Mouse (Mus musculus): ENCODE data around the gene Clptm1.
"Not testable (repeated sequence)": the region's sequence is repeated elsewhere in the genome, so short reads cannot be mapped to it uniquely, and the experiment has no call there.

The Clptm1 gene

DNA sequence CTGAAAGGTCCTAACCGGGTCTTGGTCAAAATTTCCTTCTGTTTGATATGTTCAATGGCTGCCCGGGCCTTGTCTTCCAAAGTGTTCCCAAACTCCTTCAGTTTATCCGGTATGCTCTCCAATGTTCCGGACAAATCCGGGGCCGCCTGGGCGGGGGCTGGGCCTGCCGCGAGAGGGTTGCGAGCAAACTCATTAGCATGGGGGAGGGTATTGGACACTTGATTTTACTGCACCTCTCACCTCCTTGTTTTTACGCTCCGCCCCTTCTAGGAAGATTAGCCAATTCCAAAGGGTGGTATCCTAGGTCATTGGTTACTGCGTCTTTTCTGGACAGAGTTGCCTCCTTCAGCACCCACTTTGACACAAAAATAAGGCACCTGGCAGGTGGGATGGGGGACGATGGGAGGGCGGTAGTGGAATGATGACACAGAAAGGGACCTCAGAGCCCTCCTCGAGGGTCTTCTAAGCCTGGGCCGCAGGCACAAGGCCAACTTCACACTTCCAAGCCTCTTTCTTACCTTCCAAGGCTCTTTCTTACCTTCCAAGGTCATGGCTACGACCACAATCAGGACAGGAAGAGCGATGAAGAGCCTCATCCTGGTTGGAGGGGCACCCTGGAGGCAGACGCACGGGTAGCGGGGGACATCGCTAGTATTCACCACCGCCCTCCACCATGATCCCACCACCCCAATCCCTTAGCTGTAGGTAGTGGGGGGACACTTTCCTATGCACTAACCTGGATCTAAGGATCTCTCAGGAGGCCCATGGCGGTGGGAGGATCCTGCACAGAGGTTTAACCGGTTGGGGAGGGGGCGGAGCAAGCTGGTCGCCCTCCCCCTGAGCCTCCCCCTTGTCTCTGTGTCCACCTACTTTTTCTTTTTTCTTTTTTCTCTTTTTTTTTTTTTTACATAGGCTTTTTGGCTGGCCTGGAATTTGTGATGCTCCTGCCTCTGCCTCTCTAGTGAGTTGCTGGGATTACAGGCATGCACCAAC is 27.3 kb upstream of the Clptm1 start, which contains the start of gene Apoc1:
Gene Apoc1 (minus strand): TSS at position 788 of the 993 bp plus-strand sequence.
- in situ Hi-C loops (cut with MboI, MseI), result no loop called here

DNA sequence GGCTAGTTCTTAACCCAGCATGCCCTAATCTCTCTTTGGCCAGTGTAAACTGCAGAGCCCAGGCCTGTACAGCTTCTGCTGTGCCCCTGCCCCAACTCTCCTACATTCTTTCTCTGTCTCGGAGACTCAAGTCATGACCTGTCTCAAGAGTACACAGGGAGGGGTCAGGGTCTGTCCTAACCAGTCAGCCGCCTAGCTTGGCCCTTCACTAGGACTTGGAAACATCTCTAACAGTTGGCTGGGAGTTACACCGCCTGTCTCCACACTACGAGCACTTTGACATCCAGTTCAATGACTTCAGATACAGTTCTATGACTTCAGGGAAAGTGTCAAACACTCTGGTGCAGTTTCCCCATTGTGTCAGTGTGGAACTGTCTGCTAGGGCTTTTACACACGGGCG is 26.6 kb upstream of the Clptm1 start:
- in situ Hi-C loops (cut with MboI, MseI), result no loop called here

DNA sequence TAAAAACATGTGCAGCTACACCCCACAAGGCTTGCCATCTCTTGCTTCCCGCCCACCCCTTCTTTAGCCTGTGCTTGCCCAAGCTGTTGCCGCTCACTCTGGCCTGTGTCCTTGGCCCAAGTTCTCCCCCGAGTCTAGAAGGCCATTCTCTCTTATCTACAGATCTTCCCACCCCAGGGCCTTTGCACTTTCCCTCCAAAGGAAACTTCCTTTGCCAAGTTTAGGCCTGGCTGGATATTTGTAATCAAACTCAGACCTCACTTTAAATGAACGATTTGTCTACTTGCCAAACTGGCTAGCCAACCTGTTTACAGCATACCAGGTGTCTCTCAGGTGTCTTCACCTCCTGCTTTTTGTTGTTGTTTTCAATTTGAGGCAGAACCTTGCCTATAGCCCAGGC is 26.0 kb upstream of the Clptm1 start:
- in situ Hi-C loops (cut with MboI, MseI), result no loop called here

DNA sequence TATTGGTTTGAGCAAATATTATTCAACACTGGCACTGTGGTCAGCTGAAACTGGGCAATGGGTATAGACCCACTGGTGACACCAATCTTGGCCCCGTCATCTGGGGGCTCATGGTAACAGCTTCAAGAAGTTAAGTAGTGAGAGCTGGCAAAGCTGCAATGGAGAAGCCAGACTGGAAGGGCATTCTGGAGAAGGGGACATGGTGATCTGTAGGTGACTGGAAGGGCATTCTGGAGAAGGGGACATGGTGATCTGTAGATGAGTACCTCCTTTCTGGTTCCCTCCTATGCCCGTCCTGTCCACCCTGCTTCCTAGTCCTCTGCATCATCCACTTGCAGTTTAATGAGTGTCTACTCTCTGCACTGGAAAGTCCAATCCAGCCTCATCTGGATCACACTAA is 23.8 kb upstream of the Clptm1 start:
- in situ Hi-C loops (cut with MboI, MseI), result no loop called here

DNA sequence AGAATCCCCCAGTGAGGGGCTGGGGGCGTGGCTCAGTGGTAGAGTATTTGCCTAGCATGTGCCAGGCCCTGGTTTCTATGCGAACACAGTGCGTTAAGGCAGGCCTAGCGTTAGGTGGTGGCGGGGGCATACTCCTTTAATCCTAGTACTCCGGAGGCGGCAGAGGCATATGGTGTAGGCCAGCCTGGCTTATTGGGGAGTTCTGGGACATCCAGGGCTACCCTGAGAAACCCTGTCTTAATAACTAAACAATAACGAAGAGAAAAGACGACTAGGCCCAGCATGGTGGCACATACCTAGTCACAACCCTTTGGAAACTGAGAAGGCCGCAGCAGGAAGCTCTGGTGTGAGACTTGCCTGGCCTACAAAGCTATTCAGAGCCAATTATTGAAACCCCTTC is 23.3 kb upstream of the Clptm1 start:
- in situ Hi-C loops (cut with MboI, MseI), result no loop called here

DNA sequence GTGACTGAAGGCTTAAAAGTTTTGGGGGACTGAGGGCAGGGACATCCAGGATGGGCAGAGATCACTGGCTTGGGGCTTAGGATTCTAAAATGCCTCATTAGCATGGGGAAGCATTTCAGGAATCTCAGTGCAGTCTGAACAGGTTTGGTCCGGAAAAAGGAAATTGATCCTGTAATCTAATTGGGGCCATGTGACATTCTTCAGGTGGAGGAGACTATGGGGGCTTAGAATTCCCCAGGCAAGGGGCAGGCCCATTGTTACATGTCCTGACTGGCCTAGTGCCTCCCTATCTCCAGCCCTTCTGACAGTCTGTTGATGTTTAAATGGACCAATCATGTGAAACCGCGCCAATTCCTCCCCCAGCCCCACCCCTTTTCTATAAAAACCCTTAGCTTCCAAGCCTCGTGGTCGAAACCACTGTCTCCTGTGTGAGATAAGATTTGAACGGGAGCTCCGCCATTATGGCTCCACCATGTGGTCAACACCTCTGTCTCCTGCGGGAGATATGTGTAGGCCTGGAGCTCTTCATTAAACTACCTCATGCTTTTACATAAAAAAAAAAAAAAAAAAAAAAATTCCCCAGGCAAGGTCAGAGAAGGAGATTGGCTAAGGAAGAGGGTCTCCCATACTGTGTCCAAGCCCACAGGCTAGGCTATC is 22.2 kb upstream of the Clptm1 start:
- in situ Hi-C loops (cut with MboI, MseI), result not testable (repeated sequence)

DNA sequence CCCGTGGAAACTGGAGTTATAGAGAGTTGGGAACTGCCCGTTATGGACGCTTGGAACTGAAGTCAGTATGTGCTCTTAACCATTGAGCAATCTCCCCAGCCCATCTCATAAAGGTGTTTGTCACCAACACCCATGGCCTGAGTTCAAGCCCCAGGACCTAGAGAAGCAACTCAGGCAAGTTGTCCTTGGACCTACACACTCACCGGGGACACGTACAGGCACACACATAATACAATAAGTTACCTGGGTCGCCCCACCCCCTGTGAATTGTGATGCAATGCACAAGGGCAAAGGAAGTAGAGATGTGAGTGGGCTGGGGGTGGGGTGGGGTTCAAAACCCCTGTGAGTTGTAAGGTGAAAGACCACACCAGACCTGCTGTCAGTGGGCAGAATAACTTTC is 21.7 kb upstream of the Clptm1 start:
- in situ Hi-C loops (cut with MboI, MseI), result no loop called here

DNA sequence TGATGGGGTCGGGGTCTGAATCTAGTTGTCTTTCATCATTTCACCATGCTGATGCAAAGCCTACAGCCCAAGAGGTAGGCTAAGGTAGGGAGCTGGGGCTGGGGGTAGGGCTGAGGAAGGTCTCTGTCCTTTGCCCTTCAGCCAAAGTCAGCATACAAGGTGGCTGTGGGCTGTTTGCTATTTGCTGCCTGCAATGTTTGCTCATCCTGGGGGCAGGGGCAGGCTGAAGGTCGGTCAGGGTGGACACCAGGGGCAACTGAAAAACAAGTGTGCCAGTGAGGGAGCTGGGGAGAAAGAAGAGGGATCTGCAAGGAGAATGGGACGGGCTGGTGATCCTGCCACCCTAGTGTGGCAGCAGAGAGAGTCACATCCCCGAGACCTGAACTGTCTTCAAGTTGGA is 20.5 kb upstream of the Clptm1 start:
- in situ Hi-C loops (cut with MboI, MseI), result no loop called here

DNA sequence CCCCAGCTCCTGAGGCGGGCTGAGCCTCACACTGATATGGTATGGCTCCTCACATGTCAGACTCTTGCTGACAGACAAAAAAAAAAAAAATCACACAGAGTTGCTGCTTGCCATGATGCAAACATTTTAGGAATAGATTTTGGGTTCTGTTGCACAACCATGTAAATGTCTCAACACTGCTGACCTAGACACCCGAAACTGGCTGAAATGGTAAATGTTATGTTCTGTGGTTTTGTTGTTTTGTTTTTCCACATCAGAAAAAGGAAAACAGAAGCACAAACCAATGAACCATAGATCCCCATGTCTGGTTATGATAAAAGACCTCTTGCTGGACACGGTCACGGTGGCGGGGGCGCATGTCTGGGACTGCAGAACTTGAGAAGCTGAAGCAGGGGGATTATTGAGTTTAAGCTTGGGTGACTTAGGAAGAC is 19.0 kb upstream of the Clptm1 start:
- in situ Hi-C loops (cut with MboI, MseI), result no loop called here

DNA sequence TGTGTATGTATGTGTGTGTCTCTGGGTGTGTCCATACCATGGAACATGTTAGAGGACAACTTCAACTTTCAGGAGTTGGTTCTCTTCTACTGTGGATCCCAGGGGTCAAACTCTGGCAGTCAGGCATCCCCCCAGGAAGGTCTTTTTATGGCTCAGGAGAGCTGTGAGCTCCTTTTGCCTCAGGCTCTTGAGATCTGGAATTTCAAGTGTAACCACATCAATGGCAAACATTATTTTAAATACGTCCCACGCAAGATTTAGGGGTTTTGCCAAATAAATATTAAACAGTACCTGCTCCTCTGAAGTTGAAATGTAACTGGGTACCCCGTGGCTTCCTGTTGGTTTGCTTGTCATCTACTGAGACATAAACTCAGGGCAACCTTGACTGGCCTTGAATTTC is 18.1 kb upstream of the Clptm1 start:
- in situ Hi-C loops (cut with MboI, MseI), result no loop called here

DNA sequence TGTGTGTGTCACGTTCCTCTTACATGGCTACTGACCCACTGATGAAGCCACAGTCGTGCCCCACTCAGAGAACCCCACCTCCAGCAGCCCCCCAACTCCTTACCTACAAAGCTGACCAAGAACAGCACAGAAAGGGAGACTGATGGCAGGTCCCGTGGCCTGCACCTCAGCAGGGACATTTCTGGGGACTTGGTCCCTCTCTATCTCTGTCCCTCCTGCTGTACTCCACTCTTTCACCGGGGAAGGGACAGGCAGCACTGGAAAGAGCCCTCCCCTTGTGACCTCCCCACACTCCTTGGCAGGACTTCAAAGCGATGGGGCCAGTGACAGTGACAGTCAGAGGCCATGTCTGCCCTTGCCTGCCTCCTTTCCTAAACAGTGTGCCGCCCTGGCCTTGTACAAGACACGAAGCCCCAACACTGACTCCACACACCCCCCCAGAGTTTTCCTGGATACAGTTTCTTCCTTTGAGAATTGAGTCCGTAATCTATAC is 16.4 kb upstream of the Clptm1 start, which contains the start of the genes Gm44805 and Apoc4:
Gene Gm44805 (minus strand): TSS at position 222 of the 493 bp plus-strand sequence.
Gene Apoc4 (minus strand): TSS at position 278 of the 493 bp plus-strand sequence.
- in situ Hi-C loops (cut with MboI, MseI), result no loop called here

DNA sequence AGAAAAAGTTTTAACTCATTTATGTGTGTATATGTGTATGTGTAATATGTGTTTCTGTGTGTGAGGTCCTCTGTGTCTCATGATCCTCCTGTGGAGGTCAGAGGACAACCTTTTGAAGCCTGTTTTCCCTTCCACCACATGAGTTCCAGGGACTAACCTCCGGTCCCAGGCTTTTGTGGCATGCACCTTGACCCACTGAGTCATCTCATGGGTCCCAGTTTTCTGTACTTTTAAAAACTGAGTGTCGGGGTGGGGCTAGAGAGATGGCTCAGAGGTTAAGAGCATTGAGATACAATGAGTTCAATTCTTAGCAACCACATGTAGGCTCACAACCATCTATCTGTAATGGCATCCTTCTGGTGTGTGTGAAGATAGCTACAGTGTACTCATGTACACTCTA is 15.9 kb upstream of the Clptm1 start:
- in situ Hi-C loops (cut with MboI, MseI), result no loop called here

DNA sequence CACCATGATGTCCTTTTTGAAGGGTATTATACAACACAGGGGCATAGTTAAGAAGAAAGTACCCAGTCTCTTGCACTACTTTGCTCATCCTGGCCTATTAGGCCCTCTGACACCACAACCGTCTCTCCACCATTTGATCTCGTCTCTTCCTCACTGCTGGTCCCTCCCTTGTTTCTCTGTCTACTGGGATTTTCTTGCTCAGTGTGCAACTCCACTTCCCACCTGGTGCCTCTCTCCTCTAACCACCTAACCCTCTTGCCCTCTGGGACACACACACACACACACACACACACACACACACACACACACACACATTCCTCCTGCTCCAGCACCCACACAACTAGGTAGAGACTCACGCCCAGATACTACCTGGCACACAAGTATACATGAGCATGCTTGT is 14.1 kb upstream of the Clptm1 start:
- in situ Hi-C loops (cut with MboI, MseI), result no loop called here

DNA sequence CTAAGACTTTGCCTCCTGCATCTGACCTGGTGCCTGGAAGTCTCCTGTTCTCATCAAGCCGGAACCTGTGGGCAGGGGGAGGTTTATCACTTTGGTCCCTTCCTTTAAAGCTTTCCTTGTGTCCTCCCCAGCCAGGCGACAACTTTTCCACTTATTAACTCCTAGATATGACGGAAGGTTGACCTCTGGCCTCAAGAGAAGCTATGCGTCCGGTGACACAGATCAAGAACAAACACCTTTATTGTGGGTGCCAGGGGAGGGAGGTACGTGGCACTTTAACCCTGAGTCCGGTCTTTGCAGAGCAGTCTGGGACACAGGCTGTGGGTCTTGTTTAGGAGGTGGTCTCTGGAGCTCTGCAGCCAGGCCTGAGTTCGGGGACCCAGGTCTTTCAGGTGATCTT is 13.0 kb upstream of the Clptm1 start, which contains the start of gene Apoc2:
Gene Apoc2 (minus strand): TSS at position 70 of the 400 bp plus-strand sequence.
- in situ Hi-C loops (cut with MboI, MseI), result no loop called here

DNA sequence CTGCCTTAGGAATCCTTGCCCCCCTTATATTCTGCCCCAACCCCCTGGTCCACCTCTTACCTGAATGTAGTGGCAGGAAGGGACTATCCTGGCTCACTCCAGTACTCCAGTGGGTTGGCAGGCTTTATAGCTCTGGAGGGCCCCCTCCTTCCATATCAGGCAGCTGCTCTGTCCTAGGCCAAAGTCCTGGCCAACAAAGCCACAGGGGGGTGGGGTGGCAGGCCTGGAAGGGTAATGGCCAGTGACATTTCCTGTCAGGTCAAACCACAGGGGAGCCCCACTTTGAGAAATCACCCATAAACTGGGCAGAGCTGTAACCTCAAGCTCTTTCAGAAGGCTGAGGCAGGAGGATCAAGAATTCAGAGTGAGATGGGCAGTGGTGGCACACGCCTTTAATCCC is 11.8 kb upstream of the Clptm1 start:
- in situ Hi-C loops (cut with MboI, MseI), result no loop called here

DNA sequence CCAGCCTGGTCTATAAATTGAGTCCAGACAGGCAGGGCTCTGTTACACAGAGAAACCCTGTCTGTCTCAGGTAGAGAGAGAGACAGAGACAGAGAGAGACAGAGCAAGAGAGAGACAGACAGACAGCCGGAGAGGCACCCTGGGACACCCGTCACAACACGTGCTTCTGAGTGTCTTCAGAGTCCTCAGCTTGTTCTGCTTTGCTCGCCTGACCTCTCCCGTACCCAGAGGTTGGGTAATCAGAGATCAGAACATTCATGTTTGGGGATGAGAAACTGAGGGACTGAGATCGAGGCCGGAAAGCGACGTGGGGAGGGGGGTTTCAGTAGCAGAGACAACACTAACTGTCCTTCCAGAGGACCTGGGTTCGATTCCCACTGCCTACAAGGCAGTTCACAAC is 11.0 kb upstream of the Clptm1 start:
- in situ Hi-C loops (cut with MboI, MseI), result no loop called here

DNA sequence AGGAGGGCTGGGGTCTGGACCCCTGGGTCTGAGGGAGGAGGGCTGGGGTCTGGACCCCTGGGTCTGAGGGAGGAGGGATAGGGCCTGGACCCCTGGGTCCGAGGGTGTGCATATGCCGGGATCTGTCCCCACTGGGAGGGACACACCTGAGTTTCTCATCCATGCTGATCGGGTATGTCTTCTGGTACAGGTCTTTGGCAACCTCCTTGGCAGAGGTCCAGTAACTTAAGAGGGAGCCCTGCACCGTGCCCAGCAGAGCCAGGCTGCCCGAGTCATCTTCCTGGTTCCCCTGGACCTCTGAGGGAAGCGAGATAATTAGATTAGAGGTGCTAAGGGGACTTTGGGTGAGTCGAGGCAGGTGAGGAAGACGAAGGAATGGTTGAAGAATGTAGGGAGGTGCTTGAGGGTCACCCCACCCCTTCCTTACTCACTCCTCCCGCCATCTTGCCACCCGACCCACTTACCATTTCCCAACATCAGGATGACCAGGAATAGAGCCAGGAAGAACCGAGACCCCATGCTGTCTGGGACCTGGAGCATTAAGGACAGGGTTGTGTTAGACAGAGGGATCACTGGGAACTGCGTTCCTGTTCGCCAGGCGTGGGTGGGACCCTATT is 8.4 kb upstream of the Clptm1 start:
- in situ Hi-C loops (cut with MboI, MseI), result no loop called here

DNA sequence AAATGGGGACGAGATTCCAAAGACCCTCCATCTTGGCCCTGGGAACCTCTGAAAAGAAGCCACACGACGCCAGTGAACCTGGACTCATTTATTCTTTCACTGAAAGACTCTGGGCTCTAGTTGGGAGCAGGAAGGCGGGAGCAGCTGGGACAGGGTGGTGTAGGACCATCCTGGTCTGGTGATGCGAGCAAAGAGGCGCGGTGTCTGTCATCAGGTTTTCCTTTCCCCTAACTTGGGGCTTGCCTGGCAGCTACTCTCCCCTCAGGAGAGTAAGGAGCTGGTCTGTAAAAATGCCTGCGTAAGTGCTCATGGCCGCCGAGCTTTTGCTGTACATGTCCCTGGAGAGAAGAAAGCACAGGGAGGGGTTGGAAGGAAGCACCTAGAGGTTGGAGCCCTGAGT is 6.7 kb upstream of the Clptm1 start:
- in situ Hi-C loops (cut with MboI, MseI), result no loop called here

DNA sequence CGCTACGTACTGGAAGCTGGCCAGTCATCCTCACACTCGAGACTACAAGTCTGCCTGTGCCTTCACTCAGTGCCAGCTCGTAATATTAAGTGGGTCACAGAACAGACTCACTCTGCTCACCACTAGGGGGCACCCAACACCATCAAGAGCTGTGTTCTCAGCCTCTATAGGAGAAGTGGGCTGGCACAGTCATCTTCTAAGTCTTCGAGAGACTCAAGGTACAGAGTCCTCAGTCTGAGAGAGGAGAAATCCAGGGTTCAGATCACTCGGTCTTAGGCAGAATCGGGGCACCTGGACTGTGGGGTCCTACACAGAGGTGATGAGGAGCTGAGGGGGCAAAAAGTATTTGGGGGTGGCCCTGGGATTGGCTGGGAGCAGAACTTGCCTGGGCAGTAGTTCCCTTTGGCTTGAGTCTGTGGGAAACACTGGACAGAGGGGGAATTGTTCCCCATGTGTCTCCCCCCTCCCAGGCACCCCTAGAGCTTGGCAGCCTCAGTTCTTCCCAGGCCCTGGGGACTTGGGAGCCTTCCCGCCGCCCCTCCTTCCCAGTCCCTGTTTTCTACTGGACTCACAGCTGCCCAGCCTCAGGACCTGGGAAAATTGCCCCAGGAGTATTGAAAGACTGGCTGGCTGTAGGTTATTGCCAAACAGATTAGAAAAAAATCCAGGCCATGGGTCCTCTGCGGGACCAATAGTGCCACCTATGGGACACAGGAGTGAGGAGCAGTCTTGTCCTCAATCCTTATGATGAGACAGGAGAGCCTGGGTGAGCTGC is 4.3 kb upstream of the Clptm1 start:
- in situ Hi-C loops (cut with MboI, MseI), result loop anchor here (5.0 kb wide), 1 partner anchor 43 kb away; no protein-coding TSS in a partner anchor

DNA sequence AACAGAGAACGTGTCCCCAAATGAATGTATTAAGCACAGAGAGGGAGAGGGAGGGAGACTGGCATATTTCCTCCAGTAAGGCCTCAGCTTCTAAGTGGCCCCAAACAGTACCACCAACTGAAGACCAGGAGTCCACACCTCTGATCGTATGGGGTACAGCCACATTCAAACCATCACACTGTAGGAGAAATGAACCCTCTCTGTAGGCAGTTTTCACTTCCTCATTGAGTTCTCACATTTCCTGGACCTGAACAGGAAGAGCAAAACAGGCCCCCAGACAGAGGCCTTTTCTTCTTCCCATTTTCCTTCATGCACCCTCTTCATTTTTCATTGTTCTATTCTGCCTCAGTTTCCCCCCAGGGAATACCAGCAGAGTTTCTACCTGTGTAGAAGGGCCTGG is 2.6 kb upstream of the Clptm1 start:
- in situ Hi-C loops (cut with MboI, MseI), result loop anchor here (5.0 kb wide), 1 partner anchor 45 kb away; no protein-coding TSS in a partner anchor

DNA sequence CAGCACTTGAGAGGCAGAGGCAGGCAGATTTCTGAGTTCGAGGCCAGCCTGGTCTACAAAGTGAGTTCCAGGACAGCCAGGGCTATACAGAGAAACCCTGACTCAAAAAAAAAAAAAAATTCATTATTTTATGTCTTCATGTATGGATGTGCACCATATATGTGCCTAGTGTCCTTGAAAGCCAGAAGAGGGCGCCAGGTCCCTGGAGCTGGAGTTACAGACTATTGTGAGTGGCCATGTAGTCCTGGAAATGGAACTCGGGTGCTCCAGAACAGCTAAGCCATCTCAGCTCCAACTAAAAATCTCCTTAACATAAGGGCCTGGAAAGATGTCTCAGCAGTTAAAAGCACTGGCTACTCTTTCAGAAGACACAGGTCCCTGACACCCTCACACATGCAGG is 1.9 kb upstream of the Clptm1 start:
- in situ Hi-C loops (cut with MboI, MseI), result loop anchor here (5.0 kb wide), 1 partner anchor 46 kb away; no protein-coding TSS in a partner anchor

Measured in regulatory T cell (primary cell).